In the genomic region with DNA sequence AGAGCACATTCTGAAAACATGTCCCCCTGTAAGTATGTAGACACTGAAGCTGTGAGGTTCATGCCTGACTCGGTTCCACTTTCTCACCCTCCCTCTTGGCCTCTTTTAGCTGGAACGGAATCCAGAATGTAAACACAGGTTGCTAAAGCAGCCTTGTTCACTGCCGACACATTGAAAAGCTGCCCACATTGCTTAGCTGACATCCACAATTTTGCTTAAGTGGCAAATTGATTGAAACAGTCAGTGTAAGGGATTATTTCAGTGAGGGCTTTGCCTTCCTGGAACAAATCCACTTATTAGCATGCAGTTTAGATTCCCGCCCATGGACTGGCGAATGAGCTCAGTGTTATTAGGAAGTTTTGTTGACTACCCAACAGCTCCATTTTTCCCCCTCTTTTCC, we compare ENCODE assay signal across 10 mouse cellular contexts.
DNase-seq lines count a peak whose midpoint lies in the region; ATAC-seq and TF ChIP-seq lines count a peak whose summit lies in the region.
"Had no signal": no experiment of that assay in that cellular context is flagged by ENCODE, and none has a peak within 500 bp of the region (broad histone marks: within the 10 kb centered on the region; RNA-seq: fewer than 3 reads in every experiment).

No protein-coding gene starts in this region.

- no peak overlapping the region for H3K9ac ChIP-seq in liver, adult 2 months (ENCODE audit: low read depth, low read length)
- no peak overlapping the region for H3K9ac ChIP-seq in liver, embryonic 11.5 days (ENCODE audit: low read depth, low read length)
- no peak overlapping the region for H3K9ac ChIP-seq in forebrain, embryonic 15.5 days (replicated peaks)
- no peak overlapping the region for H3K9ac ChIP-seq in lung, postnatal 0 days (replicated peaks; ENCODE audit: low read depth)
- H3K9ac ChIP-seq: neural tube, embryonic 13.5 days had no signal

- no peak for TF ChIP-seq CTCF in liver, adult 2 months (IDR thresholded peaks at IDR 0.05; ENCODE audit: low read depth, low read length)
- no peak for TF ChIP-seq CTCF in lung, postnatal 0 days (IDR thresholded peaks at IDR 0.05)

- DNase-seq in liver, adult 2 months (ENCODE audit: extremely low read depth, low read depth, low spot score), result peak; percentile 86
- DNase-seq in liver, embryonic 11.5 days (ENCODE audit: low spot score), result no peak
- DNase-seq in lung, postnatal 0 days (ENCODE audit: low spot score), result peak; percentile 61
- peak; percentile 31 for DNase-seq in yolk sac, embryonic 10.5 days (ENCODE audit: low spot score)
- DNase-seq in spleen, postnatal 4 days (ENCODE audit: low spot score in 2 of 2), result no peak
- no peak for DNase-seq in spleen, adult 12 weeks (ENCODE audit: low spot score)
- DNase-seq: gastrocnemius, adult 2 months; kidney, adult 18-20 months had no signal

- WGBS in liver, adult 2 months, result 20% methylated on average over 5 of the region's 5 CpGs
- 75% methylated on average over 5 of the region's 5 CpGs for WGBS in liver, embryonic 11.5 days
- 11% methylated on average over 5 of the region's 5 CpGs for WGBS in forebrain, embryonic 15.5 days
- WGBS in lung, postnatal 0 days, result 17% methylated on average over 5 of the region's 5 CpGs

- no peaks in the 10 kb centered on the region for H3K36me3 ChIP-seq in liver, adult 2 months (ENCODE audit: control insufficient read depth, insufficient read depth, low read length)
- H3K36me3 ChIP-seq in liver, embryonic 11.5 days (ENCODE audit: control insufficient read depth, insufficient read depth, low read length), result no peaks in the 10 kb centered on the region
- no peaks in the 10 kb centered on the region for H3K36me3 ChIP-seq in forebrain, embryonic 15.5 days
- H3K36me3 ChIP-seq in lung, postnatal 0 days (ENCODE audit: insufficient read depth, low read length), result no peaks in the 10 kb centered on the region
- H3K36me3 ChIP-seq: neural tube, embryonic 13.5 days had no signal

- no peak overlapping the region for H3K27ac ChIP-seq in liver, adult 2 months (replicated peaks; ENCODE audit: insufficient read depth, low read depth, low read length)
- H3K27ac ChIP-seq in liver, embryonic 11.5 days (ENCODE audit: low read depth, low read length), result no peak overlapping the region
- no peak overlapping the region for H3K27ac ChIP-seq in forebrain, embryonic 15.5 days (replicated peaks)
- H3K27ac ChIP-seq in lung, postnatal 0 days (ENCODE audit: low read length), result no peak overlapping the region
- H3K27ac ChIP-seq: gastrocnemius, adult 2 months; neural tube, embryonic 13.5 days had no signal

- no peaks in the 10 kb centered on the region for H3K9me3 ChIP-seq in liver, embryonic 11.5 days (ENCODE audit: control insufficient read depth, low read length)
- no peaks in the 10 kb centered on the region for H3K9me3 ChIP-seq in forebrain, embryonic 15.5 days
- H3K9me3 ChIP-seq in lung, postnatal 0 days (ENCODE audit: low read length), result no peaks in the 10 kb centered on the region
- H3K9me3 ChIP-seq: neural tube, embryonic 13.5 days had no signal

- no peaks in the 10 kb centered on the region for H3K27me3 ChIP-seq in liver, adult 2 months (ENCODE audit: control insufficient read depth, insufficient read depth, low read length)
- H3K27me3 ChIP-seq in liver, embryonic 11.5 days (replicated peaks; ENCODE audit: control insufficient read depth, insufficient read depth, low read length), result no peaks in the 10 kb centered on the region
- no peaks in the 10 kb centered on the region for H3K27me3 ChIP-seq in forebrain, embryonic 15.5 days
- H3K27me3 ChIP-seq in lung, postnatal 0 days (replicated peaks; ENCODE audit: insufficient read depth, low read length), result no peaks in the 10 kb centered on the region
- H3K27me3 ChIP-seq: neural tube, embryonic 13.5 days had no signal

- no peak overlapping the region for H3K4me2 ChIP-seq in liver, embryonic 11.5 days
- H3K4me2 ChIP-seq in forebrain, embryonic 15.5 days (replicated peaks), result no peak overlapping the region
- no peak overlapping the region for H3K4me2 ChIP-seq in lung, postnatal 0 days (replicated peaks; ENCODE audit: low read depth, low read length)
- H3K4me2 ChIP-seq: neural tube, embryonic 13.5 days had no signal

- ATAC-seq in liver, embryonic 11.5 days (replicated peaks; ENCODE audit: low FRiP score), result no peak
- peak; percentile 44 for ATAC-seq in forebrain, embryonic 15.5 days (replicated peaks)
- peak; percentile 52 for ATAC-seq in lung, postnatal 0 days

- peaks cover 8% of the 10 kb centered on the region for H3K4me1 ChIP-seq in liver, adult 2 months (ENCODE audit: control insufficient read depth, insufficient read depth, low read length)
- no peaks in the 10 kb centered on the region for H3K4me1 ChIP-seq in liver, embryonic 11.5 days (replicated peaks; ENCODE audit: control insufficient read depth, insufficient read depth, low read length)
- H3K4me1 ChIP-seq in forebrain, embryonic 15.5 days, result peaks cover 12% of the 10 kb centered on the region; the same call in 1 of the 2 replicates
- peaks cover 6% of the 10 kb centered on the region; the same call in 1 of the 2 replicates for H3K4me1 ChIP-seq in lung, postnatal 0 days (ENCODE audit: insufficient read depth, low read depth, low read length)

- no peaks in the 10 kb centered on the region for H3K79me2 ChIP-seq in liver, adult 2 months (ENCODE audit: control insufficient read depth, insufficient read depth, low read length)

- no peak for TF ChIP-seq EP300 in lung, postnatal 0 days (IDR thresholded peaks at IDR 0.05)

- no peak for TF ChIP-seq POLR2A in liver, adult 2 months (IDR thresholded peaks at IDR 0.05; ENCODE audit: extremely low read depth, insufficient read depth, low read length)

- no peak overlapping the region for H3K4me3 ChIP-seq in liver, adult 2 months (ENCODE audit: insufficient read depth, low read depth, low read length)
- no peak overlapping the region for H3K4me3 ChIP-seq in liver, embryonic 11.5 days (ENCODE audit: low read depth, low read length)
- H3K4me3 ChIP-seq in forebrain, embryonic 15.5 days, result no peak overlapping the region
- H3K4me3 ChIP-seq in lung, postnatal 0 days (ENCODE audit: low read depth, low read length), result no peak overlapping the region
- H3K4me3 ChIP-seq: gastrocnemius, adult 2 months; neural tube, embryonic 13.5 days had no signal

Comparison
In these comparisons a context has a peak if more than half of its experiments do, and no peak if none do; other contexts are left out.
1. DNase-seq: peak in liver, adult 2 months (single experiment), lung, postnatal 0 days (single experiment) and yolk sac, embryonic 10.5 days (single experiment); none in liver, embryonic 11.5 days (single experiment), spleen, postnatal 4 days (0 of 2) and spleen, adult 12 weeks (single experiment).